8 mouse cellular contexts compared by ENCODE assay signal in the genomic region with DNA sequence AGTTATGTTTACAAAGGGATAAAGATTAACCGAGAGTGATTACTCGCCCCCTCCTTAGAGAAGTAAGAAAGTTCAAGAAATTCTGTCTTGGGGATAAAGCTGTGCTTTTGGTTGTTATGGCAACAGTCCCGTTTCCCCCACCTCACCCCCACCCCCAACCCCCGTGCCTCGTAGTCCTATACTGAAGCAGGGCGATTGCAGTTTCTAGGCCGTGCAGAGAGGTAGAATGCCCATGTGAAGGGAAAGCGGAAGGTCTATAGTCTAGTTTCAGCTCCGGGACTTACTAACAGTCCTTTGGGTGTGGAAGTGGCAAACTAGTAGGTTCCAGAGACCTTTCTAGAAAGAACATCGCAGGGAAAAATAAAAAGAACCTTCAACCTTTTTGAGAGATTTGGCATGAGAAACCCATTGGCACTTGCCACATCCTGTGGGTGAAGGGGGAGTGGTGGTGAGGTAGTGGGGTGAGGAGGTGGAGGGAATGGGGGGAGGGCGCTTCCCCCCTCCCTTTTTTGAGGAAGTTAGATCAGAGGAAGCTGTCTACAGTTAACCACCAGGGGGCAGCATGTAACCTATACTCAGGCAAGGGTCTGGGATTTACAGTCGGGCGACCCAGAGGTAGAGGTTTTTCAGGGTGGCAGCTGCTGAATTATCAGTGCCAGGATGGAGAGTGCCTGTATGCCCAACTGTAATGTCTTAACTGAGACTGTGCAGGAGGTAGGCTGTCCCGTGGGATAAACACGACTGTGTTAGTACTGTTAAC. TPM values are rescaled to one million over a fixed set of nuclear protein-coding genes. Genes with fewer than 3 reads are reported as not detected.
A peak's percentile ranks its signal among the peaks of the same experiment; 100 is the strongest.
DNase-seq lines count a peak whose midpoint lies in the region; ATAC-seq and TF ChIP-seq lines count a peak whose summit lies in the region.

No protein-coding gene starts in this region.

- no peak overlapping the region for H3K4me3 ChIP-seq in left cerebral cortex, adult 2 months

- H3K27ac ChIP-seq in left cerebral cortex, adult 2 months = no peak overlapping the region; the same call in 1 of the 2 replicates

- DNase-seq in cerebellum, postnatal 25 days = peak; percentile 41 to 69
- peak; percentile 66 for DNase-seq in gastrocnemius, adult 18-20 months (ENCODE audit: low spot score)
- DNase-seq in hindlimb bud, embryonic 11.5 days (ENCODE audit: extremely low spot score, low read depth, low spot score) = peak; percentile 54
- DNase-seq in left cerebral cortex, adult 2 months (ENCODE audit: extremely low spot score in 1 of 2, low spot score in 2 of 2) = peak; percentile 52 to 71
- peak; percentile 45 to 75 for DNase-seq in lung, postnatal 4 days
- peak; percentile 69 to 70 for DNase-seq in right cerebral cortex, adult 2 months (ENCODE audit: low spot score in 2 of 2)
- peak; percentile 65 for DNase-seq in yolk sac, embryonic 10.5 days (ENCODE audit: low spot score)

- intact Hi-C loops in left cerebral cortex, adult 2 months (cut with DNase I) = loop anchor here (2.0 to 10.0 kb wide), 3 partner anchors 70 to 1026 kb away; a partner anchor contains a TSS

- TF ChIP-seq CTCF in left cerebral cortex, adult 2 months (IDR thresholded peaks at IDR 0.05) = peak; percentile 78

- peak; percentile 92 for ATAC-seq in activated CD4-positive, CD25-positive, alpha-beta regulatory T cell, adult 4 months

RNA-seq across cellular contexts. Expression of a gene that starts 43.4 kb away (rescaled TPM):
- polyA plus RNA-seq in activated CD4-positive, CD25-positive, alpha-beta regulatory T cell, adult 4 months (2017; shearing (Covaris generic)) = 1 to 10 TPM; 8.7 to 9.4 TPM
- total RNA-seq in gastrocnemius, adult 18-20 months (2021) = 10 to 100 TPM; 14.3 to 16.0 TPM
- 10 to 100 TPM; 58.0 to 58.1 TPM for total RNA-seq in left cerebral cortex, adult 2 months (2021)
